Mouse (Mus musculus): ENCODE measurements around the gene Abcf2. TPM values are rescaled to one million over a fixed set of nuclear protein-coding genes. Genes with fewer than 3 reads are reported as not detected.

Abcf2 gene
- polyA plus RNA-seq, 1 experiment from 2014 or later, result 79.5 TPM

GRCm38 (mm10) chr5:24618921-24619320, 41.7 kb upstream of the Abcf2 start:
- H3K27ac ChIP-seq (ENCODE audit: low read length), result no peak overlapping the region
- no peak overlapping the region for H3K4me3 ChIP-seq (ENCODE audit: low read depth, low read length)
- H3K36me3 ChIP-seq (ENCODE audit: control insufficient read depth, insufficient read depth, low read length), result no peaks in the 10 kb centered on the region
- H3K4me1 ChIP-seq (ENCODE audit: control insufficient read depth, insufficient read depth, low read length), result no peaks in the 10 kb centered on the region
- 87% methylated on average over 3 of the region's 3 CpGs for WGBS
- H3K9me3 ChIP-seq (ENCODE audit: control insufficient read depth, low read depth, low read length), result no peaks in the 10 kb centered on the region
- no peaks in the 10 kb centered on the region for H3K27me3 ChIP-seq (ENCODE audit: control insufficient read depth, insufficient read depth, low read length)
- no peak overlapping the region for H3K4me2 ChIP-seq (replicated peaks; ENCODE audit: low read depth, low read length)
- no peak for ATAC-seq (ENCODE audit: insufficient number of reproducible peaks, insufficient read depth, low FRiP score, low read depth)
- H3K9ac ChIP-seq (replicated peaks; ENCODE audit: low read depth, low read length), result no peak overlapping the region

- no peak overlapping the region for H3K27ac ChIP-seq (ENCODE audit: low read length)
- H3K4me1 ChIP-seq (ENCODE audit: control insufficient read depth, insufficient read depth, low read length), result no peaks in the 10 kb centered on the region; the same call in 1 of the 2 replicates
- 73% methylated on average over 6 of the region's 6 CpGs for WGBS
- H3K9me3 ChIP-seq (ENCODE audit: control insufficient read depth, low read depth, low read length), result no peaks in the 10 kb centered on the region
- no peaks in the 10 kb centered on the region for H3K27me3 ChIP-seq (ENCODE audit: control insufficient read depth, insufficient read depth, low read length)
- no peak overlapping the region for H3K9ac ChIP-seq (replicated peaks; ENCODE audit: low read depth, low read length)
- no peak overlapping the region for H3K4me2 ChIP-seq (replicated peaks; ENCODE audit: low read depth, low read length)
- no peak overlapping the region for H3K4me3 ChIP-seq (ENCODE audit: low read depth, low read length)
- no peak for ATAC-seq (ENCODE audit: insufficient number of reproducible peaks, insufficient read depth, low FRiP score, low read depth)
- H3K36me3 ChIP-seq (ENCODE audit: control insufficient read depth, insufficient read depth, low read length), result no peaks in the 10 kb centered on the region
Measured at GRCm38 (mm10) chr5:24615097-24615496, 37.8 kb upstream of the Abcf2 start.

- WGBS, result 75% methylated on average over 5 of the region's 5 CpGs
- H3K27me3 ChIP-seq (ENCODE audit: control insufficient read depth, insufficient read depth, low read length), result no peaks in the 10 kb centered on the region
- no peak overlapping the region for H3K4me3 ChIP-seq (ENCODE audit: low read depth, low read length)
- ATAC-seq (ENCODE audit: insufficient number of reproducible peaks, insufficient read depth, low FRiP score, low read depth), result no peak
- no peak overlapping the region for H3K9ac ChIP-seq (replicated peaks; ENCODE audit: low read depth, low read length)
- no peak overlapping the region for H3K4me2 ChIP-seq (replicated peaks; ENCODE audit: low read depth, low read length)
- no peaks in the 10 kb centered on the region; the same call in 1 of the 2 replicates for H3K4me1 ChIP-seq (ENCODE audit: control insufficient read depth, insufficient read depth, low read length)
- H3K36me3 ChIP-seq (ENCODE audit: control insufficient read depth, insufficient read depth, low read length), result no peaks in the 10 kb centered on the region
- H3K27ac ChIP-seq (ENCODE audit: low read length), result no peak overlapping the region
- H3K9me3 ChIP-seq (ENCODE audit: control insufficient read depth, low read depth, low read length), result no peaks in the 10 kb centered on the region
Measured at GRCm38 (mm10) chr5:24612302-24612649, 35.0 kb upstream of the Abcf2 start.

- ATAC-seq (ENCODE audit: insufficient number of reproducible peaks, insufficient read depth, low FRiP score, low read depth), result no peak
Measured at GRCm38 (mm10) chr5:24611366-24612301, 34.4 kb upstream of the Abcf2 start.

GRCm38 (mm10) chr5:24609388-24609787, 32.1 kb upstream of the Abcf2 start:
- Histone ChIP-seq H3K9me3 (ENCODE audit: control insufficient read depth, low read depth, low read length) (no peaks in the 10 kb centered on the region), H3K36me3 (ENCODE audit: control insufficient read depth, insufficient read depth, low read length) (no peaks in the 10 kb centered on the region), H3K9ac (replicated peaks; ENCODE audit: low read depth, low read length) (no peak overlapping the region), H3K27ac (ENCODE audit: low read length) (no peak overlapping the region), H3K27me3 (ENCODE audit: control insufficient read depth, insufficient read depth, low read length) (no peaks in the 10 kb centered on the region), H3K4me3 (ENCODE audit: low read depth, low read length) (no peak overlapping the region), H3K4me2 (replicated peaks; ENCODE audit: low read depth, low read length) (no peak overlapping the region), H3K4me1 (ENCODE audit: control insufficient read depth, insufficient read depth, low read length) (peaks cover 18% of the 10 kb centered on the region)
- WGBS, result 23% methylated on average over 5 of the region's 5 CpGs
- no peak for ATAC-seq (ENCODE audit: insufficient number of reproducible peaks, insufficient read depth, low FRiP score, low read depth)

More at GRCm38 (mm10) chr5:24611366-24612301, 34.4 kb upstream of the Abcf2 start:
- H3K4me2 ChIP-seq (replicated peaks; ENCODE audit: low read depth, low read length), result no peak overlapping the region
- 63% methylated on average over 7 of the region's 7 CpGs for WGBS
- peaks cover 3% of the 10 kb centered on the region for H3K4me1 ChIP-seq (ENCODE audit: control insufficient read depth, insufficient read depth, low read length)
- no peaks in the 10 kb centered on the region for H3K36me3 ChIP-seq (ENCODE audit: control insufficient read depth, insufficient read depth, low read length)
- no peak overlapping the region for H3K27ac ChIP-seq (ENCODE audit: low read length)
- H3K27me3 ChIP-seq (ENCODE audit: control insufficient read depth, insufficient read depth, low read length), result no peaks in the 10 kb centered on the region
- H3K9me3 ChIP-seq (ENCODE audit: control insufficient read depth, low read depth, low read length), result no peaks in the 10 kb centered on the region
- no peak overlapping the region for H3K9ac ChIP-seq (replicated peaks; ENCODE audit: low read depth, low read length)
- no peak overlapping the region for H3K4me3 ChIP-seq (ENCODE audit: low read depth, low read length)

GRCm38 (mm10) chr5:24605980-24606665, 28.9 kb upstream of the Abcf2 start:
- Histone ChIP-seq H3K9ac (replicated peaks; ENCODE audit: low read depth, low read length) (peak overlapping the region; percentile 71; the same call in 1 of the 2 replicates), H3K27me3 (ENCODE audit: control insufficient read depth, insufficient read depth, low read length) (no peaks in the 10 kb centered on the region), H3K36me3 (ENCODE audit: control insufficient read depth, insufficient read depth, low read length) (no peaks in the 10 kb centered on the region), H3K4me2 (replicated peaks; ENCODE audit: low read depth, low read length) (peak overlapping the region; percentile 71), H3K9me3 (ENCODE audit: control insufficient read depth, low read depth, low read length) (no peaks in the 10 kb centered on the region), H3K4me3 (ENCODE audit: low read depth, low read length) (no peak overlapping the region), H3K27ac (ENCODE audit: low read length) (peak overlapping the region; percentile 94; the same call in 1 of the 2 replicates), H3K4me1 (ENCODE audit: control insufficient read depth, insufficient read depth, low read length) (peaks cover 30% of the 10 kb centered on the region)
- WGBS, result 22% methylated on average over 14 of the region's 14 CpGs
- no peak for ATAC-seq (ENCODE audit: insufficient number of reproducible peaks, insufficient read depth, low FRiP score, low read depth)

- WGBS, result 3% methylated on average over 6 of the region's 6 CpGs
- Histone ChIP-seq H3K9me3 (ENCODE audit: control insufficient read depth, low read depth, low read length) (no peaks in the 10 kb centered on the region), H3K4me3 (ENCODE audit: low read depth, low read length) (peak overlapping the region; percentile 55), H3K9ac (replicated peaks; ENCODE audit: low read depth, low read length) (peak overlapping the region; percentile 71), H3K27ac (ENCODE audit: low read length) (peak overlapping the region; percentile 94), H3K36me3 (ENCODE audit: control insufficient read depth, insufficient read depth, low read length) (no peaks in the 10 kb centered on the region), H3K27me3 (ENCODE audit: control insufficient read depth, insufficient read depth, low read length) (no peaks in the 10 kb centered on the region), H3K4me2 (replicated peaks; ENCODE audit: low read depth, low read length) (peak overlapping the region; percentile 71), H3K4me1 (ENCODE audit: control insufficient read depth, insufficient read depth, low read length) (peaks cover 37% of the 10 kb centered on the region)
- ATAC-seq (ENCODE audit: insufficient number of reproducible peaks, insufficient read depth, low FRiP score, low read depth), result no peak
Measured at GRCm38 (mm10) chr5:24605321-24605979, 28.2 kb upstream of the Abcf2 start.

- Histone ChIP-seq H3K27me3 (ENCODE audit: control insufficient read depth, insufficient read depth, low read length) (no peaks in the 10 kb centered on the region), H3K36me3 (ENCODE audit: control insufficient read depth, insufficient read depth, low read length) (no peaks in the 10 kb centered on the region), H3K4me1 (ENCODE audit: control insufficient read depth, insufficient read depth, low read length) (peaks cover 41% of the 10 kb centered on the region), H3K4me3 (ENCODE audit: low read depth, low read length) (peak overlapping the region; percentile 55), H3K9ac (replicated peaks; ENCODE audit: low read depth, low read length) (peak overlapping the region; percentile 71), H3K4me2 (replicated peaks; ENCODE audit: low read depth, low read length) (peak overlapping the region; percentile 71), H3K27ac (ENCODE audit: low read length) (peak overlapping the region; percentile 94), H3K9me3 (ENCODE audit: control insufficient read depth, low read depth, low read length) (no peaks in the 10 kb centered on the region)
- peak; percentile 76 for ATAC-seq (ENCODE audit: insufficient number of reproducible peaks, insufficient read depth, low FRiP score, low read depth)
- WGBS, result 0% methylated on average over 45 of the region's 46 CpGs
Measured at GRCm38 (mm10) chr5:24604656-24605100, 27.4 kb upstream of the Abcf2 start.

Measured in stomach, embryonic 14.5 days (tissue).